Mouse (Mus musculus): ENCODE measurements at regions not wholly inside any gene's neighbourhood (a gene's known extent, or its start where the extent isn't known, plus 50 kb on each side); places are given as distances from the start of the nearest gene placed in this dataset.
"Not testable (repeated sequence)": the region's sequence is repeated elsewhere in the genome, so short reads cannot be mapped to it uniquely, and the experiment has no call there.

- no peak for DNase-seq (ENCODE audit: low spot score)
These were observed 254.7 kb upstream of the Pik3r1 start for GRCm38 (mm10) chr13:102022757-102023156.

- DNase-seq (ENCODE audit: low spot score): no peak
These were observed 255.6 kb upstream of the Pik3r1 start for GRCm38 (mm10) chr13:102023624-102024023.

DNA sequence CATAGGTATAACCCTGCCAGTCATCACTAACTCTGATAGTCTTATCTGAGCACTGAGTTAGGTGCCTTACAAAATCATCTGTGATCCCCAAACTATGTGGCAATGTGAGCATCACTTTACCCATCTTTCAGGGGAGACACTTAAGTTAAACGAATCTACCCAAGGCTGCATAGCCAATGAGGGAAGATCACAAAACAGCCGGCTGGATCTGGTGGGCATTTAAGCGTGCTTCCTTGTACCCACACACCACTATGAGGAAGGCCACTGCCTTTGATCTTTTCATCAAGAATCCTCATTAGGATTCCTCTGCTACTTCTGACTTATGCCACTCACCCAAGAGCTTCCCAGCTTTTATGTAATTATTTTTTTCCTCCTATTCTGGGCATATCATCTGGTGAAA lies 257.1 kb upstream of the Pik3r1 start:
- no peak for DNase-seq (ENCODE audit: low spot score)

DNA sequence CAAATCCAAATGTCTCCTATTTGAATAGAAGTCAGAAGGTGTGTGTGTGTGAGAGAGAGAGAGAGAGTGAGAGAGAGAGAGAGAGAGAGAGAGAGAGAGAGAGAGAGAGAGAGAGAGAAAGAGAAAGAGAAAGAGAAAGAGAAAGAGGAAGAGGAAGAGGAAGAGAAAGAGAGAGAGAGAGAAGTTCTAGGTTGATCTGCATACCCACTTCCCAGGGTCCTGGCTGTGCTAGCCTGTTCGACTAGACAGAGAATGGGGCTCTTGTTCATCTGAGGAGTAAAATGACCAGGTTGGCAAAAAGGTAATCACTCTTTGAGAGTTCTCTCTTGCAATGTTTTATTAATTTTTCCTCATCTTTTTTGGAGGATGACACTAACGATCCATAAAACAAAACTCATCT lies 257.5 kb upstream of the Pik3r1 start:
- not testable (repeated sequence) for DNase-seq (ENCODE audit: low spot score)

DNA sequence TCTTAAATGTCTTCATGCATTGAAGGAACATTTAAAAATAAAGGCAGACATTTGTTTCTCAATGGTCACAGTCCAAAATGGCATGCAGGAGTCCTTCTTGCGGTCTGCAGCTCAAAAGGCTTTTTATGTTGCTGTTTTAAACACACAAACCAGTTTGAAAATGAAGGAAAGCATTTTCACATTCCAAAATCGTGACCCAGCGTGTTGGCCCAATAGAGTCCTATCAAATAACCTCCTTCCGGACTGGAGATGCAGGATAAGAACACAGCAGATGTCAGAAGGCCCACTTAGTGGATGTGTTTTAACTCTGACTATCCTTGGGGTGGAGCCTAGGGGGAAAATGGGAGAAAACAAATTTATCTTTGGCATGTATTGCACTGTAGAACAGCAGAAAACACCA lies 263.4 kb upstream of the Pik3r1 start:
- no peak for DNase-seq (ENCODE audit: low spot score)

GRCm38 (mm10) chr13:102034484-102034883 lies 266.5 kb upstream of the Pik3r1 start:
- DNase-seq (ENCODE audit: low spot score): no peak

GRCm38 (mm10) chr13:102036001-102036400 lies 268.0 kb upstream of the Pik3r1 start:
- DNase-seq (ENCODE audit: low spot score): no peak

GRCm38 (mm10) chr13:102036819-102037624 lies 269.0 kb upstream of the Pik3r1 start:
- DNase-seq (ENCODE audit: low spot score): no peak

- no peak for DNase-seq (ENCODE audit: low spot score)
These were observed 292.2 kb upstream of the Pik3r1 start for GRCm38 (mm10) chr13:102060213-102060612.

- no peak for DNase-seq (ENCODE audit: low spot score)
These were observed 296.7 kb upstream of the Pik3r1 start for GRCm38 (mm10) chr13:102064590-102065273.

- DNase-seq (ENCODE audit: low spot score): no peak
These were observed 297.2 kb upstream of the Pik3r1 start for GRCm38 (mm10) chr13:102065274-102065640.

DNA sequence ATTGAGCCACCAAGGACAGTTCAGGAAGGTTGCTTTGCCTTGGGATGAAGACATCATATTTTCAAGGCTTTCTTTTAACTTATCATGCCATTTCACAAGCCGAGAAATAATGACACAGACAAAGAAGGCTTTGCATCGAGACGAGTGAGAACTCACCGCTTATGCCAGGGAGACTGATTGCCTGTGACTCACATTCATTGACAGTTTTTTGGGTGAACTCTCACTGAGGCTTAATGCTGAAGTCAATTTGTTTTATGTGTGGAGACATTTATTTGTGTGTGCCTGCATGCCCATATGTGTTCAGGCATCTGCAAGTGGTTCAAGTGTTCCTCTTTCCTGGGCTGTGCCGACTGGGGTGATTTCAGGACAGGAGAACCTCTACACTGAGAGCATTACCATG lies 297.8 kb upstream of the Pik3r1 start:
- DNase-seq (ENCODE audit: low spot score): no peak

GRCm38 (mm10) chr13:102070740-102071139 lies 302.7 kb upstream of the Pik3r1 start:
- DNase-seq (ENCODE audit: low spot score): peak; percentile 81

DNA sequence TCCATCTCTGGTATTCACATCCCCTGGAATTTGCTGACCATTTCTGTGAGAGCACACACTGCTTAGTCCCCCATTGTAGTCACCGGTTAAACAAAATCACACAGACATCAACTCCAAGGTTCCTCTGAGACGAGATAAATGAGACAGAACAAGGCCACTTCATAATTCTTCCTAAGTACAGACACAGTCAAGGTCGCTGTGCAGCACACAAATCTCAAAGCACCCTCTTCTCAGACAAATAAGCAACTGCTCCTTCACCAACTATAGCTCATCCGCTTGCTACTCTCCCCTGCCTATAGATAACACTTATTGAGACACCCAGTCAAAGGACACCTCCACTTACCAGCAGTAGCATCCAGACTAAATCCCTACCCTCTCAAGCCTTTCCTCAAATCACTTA lies 304.3 kb upstream of the Pik3r1 start:
- DNase-seq (ENCODE audit: low spot score): no peak

DNA sequence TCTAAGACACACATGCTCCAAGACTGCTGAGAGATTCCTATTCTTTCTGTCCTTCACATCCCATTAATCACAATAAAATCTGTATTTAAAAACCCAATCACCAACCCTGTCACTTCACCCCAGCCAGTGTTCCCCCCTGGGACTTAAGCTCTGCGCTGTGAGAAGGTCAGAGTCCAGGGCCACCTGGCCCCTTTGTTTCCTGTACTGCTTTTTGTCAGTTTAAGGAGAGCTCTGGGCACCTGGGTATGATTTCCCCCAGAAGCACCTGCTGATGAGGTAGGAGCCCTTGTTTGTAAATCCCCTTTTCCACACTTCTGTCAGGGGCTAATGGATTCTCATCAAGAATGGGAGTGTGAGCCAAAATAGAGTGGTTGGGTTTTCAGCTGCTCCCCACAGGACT lies 319.7 kb upstream of the Pik3r1 start:
- peak; percentile 61 for DNase-seq (ENCODE audit: low spot score)

- peak; percentile 75 for DNase-seq (ENCODE audit: low spot score)
These were observed 321.5 kb upstream of the Pik3r1 start for GRCm38 (mm10) chr13:102089551-102089950.

DNA sequence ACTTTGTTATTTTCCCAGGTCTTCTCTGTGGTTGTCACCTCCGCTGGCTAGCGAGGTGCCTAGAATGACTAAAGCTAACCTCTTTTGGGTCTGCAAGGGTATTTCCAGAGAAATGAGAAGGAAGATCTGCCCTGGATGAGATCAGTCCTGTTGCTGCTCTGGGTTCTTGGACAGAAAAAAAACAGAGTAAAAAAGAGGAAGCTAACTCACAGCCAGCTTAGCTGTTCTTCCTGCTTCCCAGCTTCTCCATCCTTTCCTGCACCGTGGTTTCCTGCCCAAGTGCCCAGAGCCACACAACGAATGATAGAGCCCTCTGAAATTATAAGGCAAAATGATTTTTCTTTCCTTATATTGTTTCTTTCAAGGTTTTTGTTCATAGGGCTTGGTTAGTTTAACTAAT lies 326.2 kb upstream of the Pik3r1 start:
- no peak for DNase-seq (ENCODE audit: low spot score)

DNA sequence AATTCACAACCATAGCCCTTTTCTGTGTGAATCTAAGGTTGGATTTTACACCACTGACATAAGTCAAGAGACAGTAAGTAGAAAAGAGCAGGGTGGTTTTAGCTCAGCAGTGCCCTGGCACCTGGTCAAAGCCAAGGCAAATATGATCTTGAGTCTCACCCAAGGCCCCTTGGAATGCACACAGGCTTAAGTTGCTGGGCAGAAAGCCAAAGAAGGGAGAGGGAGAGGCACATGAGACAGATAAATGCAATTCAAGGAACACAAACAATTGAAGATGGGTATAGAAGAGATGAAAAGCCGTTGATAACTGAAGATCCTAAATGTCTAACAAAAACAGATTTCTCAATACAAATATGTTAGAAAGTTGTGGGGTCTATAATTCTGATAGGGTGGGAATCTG lies 335.1 kb upstream of the Pik3r1 start:
- no peak for DNase-seq (ENCODE audit: low spot score)

DNA sequence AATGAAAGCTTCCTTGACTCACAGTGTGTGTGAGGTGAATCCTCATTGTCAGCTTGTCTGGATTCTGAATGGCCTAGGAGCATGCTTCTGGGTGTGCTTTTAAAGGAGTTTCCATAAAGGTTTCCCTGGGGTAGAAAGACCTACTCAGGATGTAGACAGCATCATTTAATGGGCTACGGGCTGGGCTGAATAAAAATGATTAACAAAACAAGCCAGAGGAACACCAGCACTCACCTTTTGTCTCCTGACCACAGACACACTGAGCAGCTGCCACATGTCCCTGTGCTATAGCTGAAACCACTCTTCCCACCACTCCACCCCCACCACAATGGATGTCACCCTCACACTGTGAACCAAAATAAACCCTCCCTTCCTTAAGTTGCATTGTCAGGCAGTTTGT lies 338.2 kb upstream of the Pik3r1 start:
- no peak for DNase-seq (ENCODE audit: low spot score)

GRCm38 (mm10) chr13:102108204-102108603 lies 340.2 kb upstream of the Pik3r1 start:
- DNase-seq (ENCODE audit: low spot score): no peak

DNA sequence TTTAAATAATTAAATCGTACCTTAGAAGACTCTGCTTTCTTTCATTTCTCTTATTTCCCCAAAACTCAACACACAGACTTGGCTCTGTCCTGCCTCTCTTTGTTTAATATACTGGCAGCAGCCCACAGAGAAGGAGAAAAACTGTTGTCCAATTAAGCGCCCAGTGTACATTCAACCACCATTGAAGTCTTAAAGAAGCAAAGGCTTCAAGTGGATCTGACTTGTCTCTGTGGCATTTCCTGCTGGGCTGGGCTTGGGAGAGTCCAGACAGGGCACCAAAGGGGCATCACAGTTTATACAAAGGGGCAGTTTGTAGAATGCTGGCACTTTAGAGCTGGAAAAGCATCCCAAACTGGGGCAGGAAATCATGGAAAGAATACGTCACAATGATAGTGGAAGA lies 340.9 kb upstream of the Pik3r1 start:
- no peak for DNase-seq (ENCODE audit: low spot score)

- DNase-seq (ENCODE audit: low spot score): no peak
These were observed 345.9 kb upstream of the Pik3r1 start for GRCm38 (mm10) chr13:102113941-102114340.

GRCm38 (mm10) chr13:102122341-102122740 lies 354.3 kb upstream of the Pik3r1 start:
- no peak for DNase-seq (ENCODE audit: low spot score)
